Mouse (Mus musculus) granulocyte monocyte progenitor cell, adult 5-6 weeks (primary cell): ENCODE data around the gene Ispd. TPM values are rescaled to one million over a fixed set of nuclear protein-coding genes. Genes with fewer than 3 reads are reported as not detected.

Source experiments
- ATAC-seq: replicated peaks from 2 replicates; pipeline ENCODE4 v1.8.0; 2016; ENCODE audit warnings: mild to moderate bottlenecking, moderate TSS enrichment, inconsistent platforms; ENCODE audit not compliant: poor library complexity, severe bottlenecking
- total RNA-seq, 2 experiments: library from RNA; stranded (forward) in 1 of 2; stranded (reverse) in 1 of 2; fragments of 200-712, 200-1000 nt in 1 of 2; fragments of >200 nt in 1 of 2; fragmentation: Nextera tagmentation in 1 of 2; gene quantifications; 2 replicates each; pipeline ENCODE4 v1.2.3; 2014 to 2017

The Ispd gene
- total RNA-seq, 2 experiments from 2014 or later = 1.1 to 2.6 TPM

- ATAC-seq = no peak
Observed at GRCm38 (mm10) chr12:36545318-36545717, 164.1 kb downstream of the Ispd start.

GRCm38 (mm10) chr12:36549474-36549873 lies 168.2 kb downstream of the Ispd start:
- no peak for ATAC-seq

DNA sequence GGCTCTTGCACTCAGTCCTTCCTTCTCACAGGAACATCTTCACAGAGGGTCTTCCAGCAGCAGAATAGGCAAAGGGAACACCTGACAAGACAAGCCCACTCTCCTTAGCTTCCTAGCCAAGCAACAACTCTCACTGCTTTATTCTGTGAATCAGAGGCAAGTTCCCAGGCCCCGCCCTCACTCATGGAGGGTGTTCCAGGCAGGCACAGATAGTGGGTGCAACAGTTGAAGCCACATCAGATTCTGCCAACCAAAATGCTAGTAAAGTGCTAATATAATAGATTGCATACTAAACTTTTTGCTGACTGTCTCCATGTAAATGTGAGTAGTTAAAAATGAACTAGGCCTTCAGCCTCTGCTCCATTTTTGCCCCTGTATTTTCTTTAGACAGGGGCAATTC lies 173.4 kb downstream of the Ispd start:
- ATAC-seq = no peak

DNA sequence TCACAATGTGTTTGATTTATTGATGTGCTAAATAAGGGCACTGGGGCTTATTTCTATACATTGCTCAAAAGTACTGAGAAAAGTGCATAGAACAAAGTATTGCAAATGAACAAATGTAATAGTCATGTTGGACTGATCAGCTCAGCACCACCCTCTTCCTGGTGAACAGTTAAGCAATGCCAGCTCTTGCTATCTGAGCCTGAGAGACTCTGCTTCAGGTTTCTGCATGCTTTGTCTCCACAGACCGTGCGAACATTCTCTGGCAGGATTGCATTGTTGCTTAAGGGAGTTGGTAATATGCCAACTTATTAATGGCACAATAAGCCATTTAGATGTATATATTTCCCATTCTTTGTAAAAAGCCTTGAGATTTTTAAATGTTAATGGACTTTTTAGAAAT lies 182.9 kb downstream of the Ispd start:
- no peak for ATAC-seq

DNA sequence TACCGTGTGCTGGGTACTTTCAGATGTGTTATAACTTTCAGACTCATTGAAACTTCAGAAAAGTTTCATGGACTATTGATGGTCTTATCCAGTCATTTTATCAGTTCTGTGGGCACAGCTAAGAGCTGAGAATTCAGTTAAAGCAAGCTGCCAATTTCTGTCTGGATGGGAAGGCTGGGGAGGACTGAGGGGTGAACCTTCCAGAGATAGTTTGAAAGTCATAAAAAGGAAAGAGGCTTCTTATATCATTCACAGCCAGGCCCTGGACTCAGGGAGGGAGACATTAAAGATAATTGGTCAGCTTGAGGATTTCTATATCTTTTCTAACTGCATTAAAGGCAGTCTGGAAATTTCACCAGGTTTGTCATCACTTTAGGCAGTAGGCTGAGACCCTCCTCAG lies 185.7 kb downstream of the Ispd start:
- ATAC-seq = no peak

DNA sequence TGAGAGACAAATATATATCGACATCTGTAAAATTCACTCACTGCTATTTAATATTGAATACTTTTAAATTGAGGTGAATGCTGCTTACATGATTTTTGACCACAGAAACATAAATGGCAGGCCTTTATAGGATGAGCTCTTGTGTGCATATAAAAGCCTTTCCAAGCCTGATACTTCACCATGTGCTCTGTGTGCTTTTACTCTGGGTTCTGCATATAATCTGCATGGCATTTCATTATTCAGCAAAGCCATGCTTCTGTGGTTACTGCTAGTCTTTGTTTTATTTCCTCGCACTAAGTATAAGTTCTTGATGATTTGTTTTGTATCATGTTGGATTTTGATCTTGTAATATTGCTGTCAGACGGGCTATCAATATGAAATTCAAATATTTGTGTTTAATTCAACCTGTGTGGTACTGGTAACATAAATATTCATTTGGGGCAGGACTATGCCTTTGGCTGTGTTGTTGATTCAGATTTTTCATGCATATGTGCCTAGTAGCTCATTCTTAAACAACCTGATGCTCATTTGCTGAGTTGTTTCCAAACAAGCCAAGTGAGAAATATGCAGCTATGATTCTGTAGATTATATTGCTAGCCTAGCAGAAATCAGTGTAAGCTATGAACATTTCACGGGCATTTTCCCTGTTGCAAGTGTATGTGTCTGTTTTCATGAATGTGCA lies 189.3 kb downstream of the Ispd start:
- no peak for ATAC-seq

DNA sequence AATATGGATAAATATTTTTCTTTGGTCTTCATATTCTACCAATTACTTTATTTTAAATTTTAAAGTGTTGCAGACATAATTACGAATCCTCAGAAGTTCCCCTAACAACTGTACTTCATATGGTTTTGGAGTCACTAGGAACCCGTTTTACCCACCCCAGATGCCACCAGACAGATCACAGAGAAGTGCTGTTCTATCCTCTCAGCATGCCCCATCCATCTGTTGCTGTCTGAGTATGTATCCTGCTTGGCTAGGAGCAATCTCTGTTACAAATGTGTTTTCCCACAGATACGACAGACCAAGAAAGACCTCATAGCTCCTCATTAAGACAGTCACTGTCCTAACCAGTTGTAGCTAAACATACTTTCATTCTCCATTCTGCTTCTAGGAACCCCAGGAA lies 203.6 kb downstream of the Ispd start:
- ATAC-seq = no peak

GRCm38 (mm10) chr12:36597539-36598250 lies 216.4 kb downstream of the Ispd start:
- ATAC-seq = no peak

DNA sequence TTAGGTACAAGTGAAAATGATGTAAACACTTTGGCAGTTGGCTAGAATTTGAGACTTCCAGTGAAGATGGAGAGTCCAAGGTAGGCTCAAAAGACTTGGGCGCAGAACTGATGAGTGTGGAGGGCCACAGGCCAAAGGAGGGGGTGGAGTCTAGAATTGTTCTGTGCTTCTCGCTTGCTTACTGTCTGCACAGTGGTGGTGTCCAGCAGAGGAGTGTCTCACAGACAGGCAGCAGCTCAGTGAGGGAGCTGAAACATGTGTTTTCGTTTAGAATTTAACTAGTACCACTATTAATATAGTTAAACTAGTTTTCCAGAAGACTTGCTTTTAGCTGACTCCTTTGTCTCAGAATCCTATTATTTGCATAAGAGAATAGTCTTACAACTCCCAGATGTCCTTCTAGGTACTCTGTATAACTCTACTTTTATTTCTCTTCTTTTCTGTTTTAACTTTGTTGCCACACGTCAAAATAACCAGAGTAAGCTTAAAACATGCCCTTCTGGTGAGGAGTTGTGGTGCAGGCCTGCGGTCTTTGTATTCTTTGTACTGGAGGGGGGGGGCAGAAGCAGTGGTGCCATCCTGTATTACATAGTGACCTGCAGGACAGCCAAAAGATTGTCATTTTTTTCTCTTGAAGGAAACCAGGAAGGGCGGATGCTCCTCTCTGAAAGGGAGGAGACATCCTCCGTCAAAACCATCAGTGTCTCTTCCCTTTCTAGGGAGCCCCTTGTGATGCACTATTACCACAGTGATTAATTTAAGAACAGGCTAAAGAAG lies 240.9 kb downstream of the Ispd start:
- ATAC-seq = no peak

GRCm38 (mm10) chr12:36627204-36627603 lies 246.0 kb downstream of the Ispd start:
- ATAC-seq = no peak

- ATAC-seq = peak; percentile 91
Observed at GRCm38 (mm10) chr12:36632427-36632826, 251.2 kb downstream of the Ispd start.

DNA sequence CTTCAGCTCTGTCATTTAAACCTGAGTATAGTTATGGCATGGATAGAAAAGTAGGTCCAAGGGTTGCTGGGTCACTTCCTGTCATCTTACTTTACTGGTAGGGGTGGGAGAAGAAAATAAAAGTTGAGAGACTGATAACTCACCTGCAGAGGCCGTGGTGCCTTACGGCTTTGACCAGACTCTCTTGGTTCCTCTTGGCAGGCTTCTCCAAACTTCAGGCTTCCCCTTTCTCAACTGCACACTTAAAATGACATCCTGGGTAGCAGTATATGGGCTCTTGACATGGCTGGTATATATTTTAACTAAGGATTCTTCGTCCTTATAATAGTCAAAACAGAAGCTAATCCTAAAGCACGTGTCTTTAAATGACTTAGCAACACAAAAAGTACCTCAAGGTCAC lies 266.3 kb downstream of the Ispd start:
- no peak for ATAC-seq

GRCm38 (mm10) chr12:36662496-36662895 lies 281.2 kb downstream of the Ispd start:
- ATAC-seq = no peak

DNA sequence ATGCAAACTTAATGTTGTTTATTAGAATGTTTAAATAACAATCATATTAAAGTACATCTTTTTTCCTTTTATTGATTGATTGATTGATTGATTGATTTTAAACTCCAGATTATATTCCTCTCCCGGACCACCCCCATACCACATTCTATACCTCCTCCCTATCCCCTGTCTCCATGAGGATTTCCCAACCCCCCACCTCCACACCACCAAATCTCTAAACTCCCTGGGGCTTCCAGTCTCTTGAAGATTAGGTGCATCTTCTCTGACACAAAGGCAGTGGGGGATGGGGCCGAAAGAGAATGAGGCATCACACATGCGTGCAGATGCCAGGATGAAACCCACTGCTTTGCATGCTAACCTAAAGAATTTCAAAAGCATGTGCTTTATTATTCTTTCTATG lies 283.5 kb downstream of the Ispd start:
- no peak for ATAC-seq

DNA sequence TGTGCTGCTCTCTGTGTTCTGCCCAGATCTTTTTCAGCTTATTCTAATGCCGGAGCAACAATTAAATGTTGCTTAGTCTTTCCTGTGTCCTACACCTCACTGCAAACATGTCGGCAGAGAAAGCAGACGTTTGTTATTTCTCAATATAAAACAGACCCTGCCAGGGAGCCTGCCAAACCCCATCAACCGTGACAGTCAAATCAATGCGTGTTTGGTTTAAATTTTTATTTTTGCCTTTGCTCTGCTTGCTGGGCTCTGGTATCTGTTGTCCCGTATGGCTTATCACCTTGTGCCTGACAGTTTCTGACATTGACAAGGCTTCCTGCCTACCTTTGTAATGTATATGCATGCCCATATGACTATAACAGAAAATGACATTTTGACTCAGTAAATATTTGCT lies 285.5 kb downstream of the Ispd start:
- no peak for ATAC-seq

DNA sequence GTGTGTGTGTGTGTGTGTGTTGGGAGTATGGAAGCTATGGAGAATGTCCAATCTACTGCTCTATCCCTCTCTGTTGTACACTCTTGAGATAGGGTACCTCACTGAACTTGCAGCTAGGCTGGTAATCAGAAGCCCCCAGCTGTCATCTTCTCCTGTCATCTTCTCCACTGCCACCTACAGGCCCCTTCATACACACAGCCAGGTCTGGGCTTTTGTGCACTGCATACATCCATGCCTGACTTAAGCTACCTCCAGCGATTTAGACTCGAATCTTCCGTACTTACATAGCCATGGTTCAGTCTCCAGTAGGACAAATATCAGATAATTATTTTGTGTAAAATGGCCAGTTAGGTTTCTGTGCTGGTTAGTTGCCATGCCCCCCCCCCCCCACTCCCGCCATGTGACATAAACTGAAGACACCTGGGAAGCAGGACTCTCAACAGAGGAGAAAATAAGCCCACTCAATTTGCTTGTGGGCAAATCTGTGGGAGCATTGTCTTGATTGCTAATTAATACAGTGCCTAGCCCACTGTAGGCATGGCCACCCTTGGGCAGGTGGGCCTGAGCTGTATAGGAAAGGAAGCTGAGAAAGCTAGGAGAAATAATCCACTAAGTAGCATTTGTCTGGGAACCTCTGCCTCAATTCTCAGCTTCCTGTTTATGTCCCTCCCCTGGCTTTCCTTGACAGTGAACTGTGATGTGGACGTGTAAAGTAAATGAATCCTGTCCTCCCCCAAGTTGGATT lies 289.1 kb downstream of the Ispd start:
- ATAC-seq = no peak

DNA sequence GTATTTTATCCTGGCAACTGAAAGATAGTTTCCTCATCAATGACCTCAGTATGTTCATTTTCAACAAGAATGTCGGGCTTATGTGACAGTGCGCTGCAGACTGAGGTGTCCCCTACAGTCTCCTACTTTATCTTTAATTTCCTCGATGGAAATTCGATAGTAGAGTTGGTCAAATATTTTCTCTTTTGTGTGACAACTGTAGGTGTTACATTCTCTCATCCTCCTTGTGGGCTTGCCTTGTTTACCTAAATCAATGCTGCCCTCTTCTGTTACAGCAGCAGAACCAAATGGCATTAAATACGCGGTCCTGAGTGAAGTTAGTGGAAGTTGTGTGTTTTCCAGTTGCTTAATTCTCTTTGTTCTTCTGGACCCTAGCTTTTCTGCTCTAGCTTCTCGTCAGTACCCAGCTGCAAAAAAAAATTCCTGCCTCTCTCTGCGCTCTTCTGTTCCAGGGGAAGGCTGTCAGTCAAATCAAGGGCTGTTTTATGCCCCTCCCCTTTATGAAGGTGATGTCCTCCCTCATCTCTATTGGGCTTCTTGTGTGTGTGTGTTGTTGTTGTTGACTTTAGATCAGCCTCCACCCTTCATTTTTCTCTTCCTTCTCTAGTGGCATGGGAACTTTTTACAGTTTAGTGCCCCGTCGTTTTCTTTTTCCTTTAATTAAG lies 289.8 kb downstream of the Ispd start:
- no peak for ATAC-seq

DNA sequence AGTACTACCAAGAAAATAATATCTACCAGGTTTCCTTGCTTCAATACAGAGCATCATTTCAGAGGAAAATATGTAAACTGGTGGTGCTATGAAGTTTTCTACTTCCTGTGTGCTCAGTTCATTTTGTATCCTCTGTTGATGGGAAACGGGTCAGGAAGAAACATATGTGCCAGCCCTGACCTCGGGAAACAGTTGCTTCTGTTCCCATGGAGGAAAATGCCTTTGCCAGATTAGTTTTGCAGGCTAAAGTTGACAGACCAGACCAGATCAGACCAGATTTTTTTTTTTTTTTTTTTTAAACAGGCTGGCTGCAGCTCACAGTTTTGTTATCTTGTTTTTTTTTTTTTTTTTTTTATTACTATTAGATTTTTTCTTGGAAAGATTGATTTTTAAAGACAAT lies 293.2 kb downstream of the Ispd start:
- no peak for ATAC-seq

DNA sequence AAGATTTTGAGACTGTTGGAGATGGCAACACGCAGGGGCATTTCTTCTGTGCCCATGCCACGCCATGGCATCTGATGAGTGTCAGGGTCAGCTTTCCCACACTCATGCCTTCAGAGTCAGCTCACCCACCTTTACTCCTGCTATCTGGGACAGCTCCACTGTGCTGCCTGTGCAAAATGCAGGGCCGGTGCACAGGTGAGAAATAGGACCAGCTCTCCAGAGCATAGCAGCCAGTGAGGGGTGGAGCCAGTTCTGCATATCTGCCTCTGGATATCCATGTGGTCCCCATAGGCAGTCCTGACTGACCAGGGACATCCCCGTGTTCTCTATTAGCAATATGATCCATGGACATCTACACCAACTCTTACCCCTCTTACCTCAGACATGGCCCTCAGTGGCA lies 297.0 kb downstream of the Ispd start:
- no peak for ATAC-seq

- ATAC-seq = no peak
Observed at GRCm38 (mm10) chr12:36680883-36681505, 299.7 kb downstream of the Ispd start.
